Mouse (Mus musculus): ENCODE data around the gene Gm49380. TPM values are rescaled to one million over a fixed set of nuclear protein-coding genes. Genes with fewer than 3 reads are reported as not detected.
"Not testable (repeated sequence)": the region's sequence is repeated elsewhere in the genome, so short reads cannot be mapped to it uniquely, and the experiment has no call there.

Gm49380 gene
- polyA plus RNA-seq, 1 experiment from 2014 or later: 0.21 TPM

DNA sequence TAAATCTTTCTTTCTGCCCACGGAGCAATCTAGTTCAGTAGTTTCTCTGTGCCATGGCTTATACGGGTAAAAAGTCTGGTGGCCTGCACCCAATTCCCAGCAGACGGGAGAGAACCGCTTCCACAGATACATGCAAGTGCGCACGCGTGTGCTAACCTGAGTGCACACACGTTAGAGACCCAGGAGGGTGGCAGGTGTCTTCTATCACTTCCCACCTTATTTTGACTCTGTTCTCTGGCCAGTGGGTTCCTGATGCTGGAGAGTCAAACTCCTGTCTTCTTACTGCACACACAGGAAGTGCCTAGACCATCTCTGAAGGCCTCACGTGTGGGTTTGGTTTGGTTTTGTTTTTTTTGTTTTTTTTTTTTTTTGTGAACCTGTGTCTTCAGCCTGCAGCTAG, 2.3 kb upstream of the Gm49380 start:
- 83% methylated on average over 9 of the region's 9 CpGs for WGBS

DNA sequence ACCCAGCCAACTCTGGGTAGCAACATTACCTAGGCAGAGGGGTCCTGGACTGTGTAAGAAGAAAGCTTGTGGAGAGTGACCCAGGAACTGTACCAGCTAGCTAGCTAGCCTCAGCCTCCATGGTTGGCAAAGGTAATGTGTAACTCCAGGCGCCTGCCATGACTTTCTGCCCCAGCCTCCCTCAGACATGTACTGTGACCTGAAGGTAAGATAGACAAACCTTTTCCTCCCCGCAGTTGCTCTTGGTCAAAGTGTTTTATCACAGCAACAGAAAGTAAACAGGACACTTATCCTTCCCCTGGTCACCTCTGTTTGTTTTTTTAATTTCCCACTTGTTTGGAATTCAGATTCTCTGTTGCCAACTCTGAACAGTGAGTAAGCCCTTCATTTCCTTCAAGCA, 1.2 kb upstream of the Gm49380 start:
- Histone ChIP-seq H3K4me3 (replicated peaks; ENCODE audit: low read length) (no peak overlapping the region), H3K27ac (ENCODE audit: low read length) (no peak overlapping the region), H3K9ac (ENCODE audit: low read length) (no peak overlapping the region), H3K36me3 (ENCODE audit: control insufficient read depth, insufficient read depth, low read length) (no peaks in the 10 kb centered on the region), H3K4me2 (ENCODE audit: low read depth, low read length) (no peak overlapping the region), H3K9me3 (replicated peaks; ENCODE audit: control insufficient read depth, low read length) (no peaks in the 10 kb centered on the region), H3K27me3 (ENCODE audit: control insufficient read depth, insufficient read depth, low read length) (no peaks in the 10 kb centered on the region), H3K4me1 (ENCODE audit: control insufficient read depth, insufficient read depth, low read length) (peaks cover 12% of the 10 kb centered on the region)
- WGBS: 71% methylated on average over 2 of the region's 2 CpGs
- ATAC-seq (ENCODE audit: insufficient read depth, low FRiP score): no peak

More for the DNA sequence above, 2.3 kb upstream of the Gm49380 start:
- H3K4me3 ChIP-seq (replicated peaks; ENCODE audit: low read length): no peak overlapping the region
- no peaks in the 10 kb centered on the region for H3K9me3 ChIP-seq (replicated peaks; ENCODE audit: control insufficient read depth, low read length)
- H3K27ac ChIP-seq (ENCODE audit: low read length): no peak overlapping the region
- H3K9ac ChIP-seq (ENCODE audit: low read length): no peak overlapping the region
- H3K4me2 ChIP-seq (ENCODE audit: low read depth, low read length): no peak overlapping the region
- peaks cover 1% of the 10 kb centered on the region for H3K4me1 ChIP-seq (ENCODE audit: control insufficient read depth, insufficient read depth, low read length)
- ATAC-seq (ENCODE audit: insufficient read depth, low FRiP score): no peak
- no peaks in the 10 kb centered on the region for H3K36me3 ChIP-seq (ENCODE audit: control insufficient read depth, insufficient read depth, low read length)
- H3K27me3 ChIP-seq (ENCODE audit: control insufficient read depth, insufficient read depth, low read length): no peaks in the 10 kb centered on the region

DNA sequence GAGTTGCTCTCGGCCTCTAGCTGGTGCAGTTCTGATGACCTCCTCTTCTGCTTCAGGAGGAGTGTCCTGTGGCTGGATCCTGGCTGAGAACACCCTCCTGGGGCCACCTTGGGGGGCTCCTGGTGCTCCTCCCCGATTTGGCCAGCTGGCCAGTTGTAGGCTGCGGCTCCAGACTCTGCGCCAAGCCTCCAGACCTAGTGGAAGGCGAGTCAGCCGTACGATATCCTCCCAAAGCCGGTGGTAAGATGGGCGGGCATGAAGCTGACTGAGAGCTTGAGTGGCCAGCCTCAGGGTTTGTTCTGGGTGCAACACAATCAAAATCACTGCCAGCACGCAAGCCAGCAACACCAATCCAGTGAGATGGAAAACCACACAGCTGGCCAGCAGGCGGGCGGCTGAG, 1.4 kb downstream of the Gm49380 start:
- WGBS: 48% methylated on average over 10 of the region's 12 CpGs
- not testable (repeated sequence) for H3K27me3 ChIP-seq (ENCODE audit: control insufficient read depth, insufficient read depth, low read length); H3K27ac ChIP-seq (ENCODE audit: low read length); ATAC-seq (ENCODE audit: insufficient read depth, low FRiP score); H3K36me3 ChIP-seq (ENCODE audit: control insufficient read depth, insufficient read depth, low read length); H3K9me3 ChIP-seq (replicated peaks; ENCODE audit: control insufficient read depth, low read length); H3K9ac ChIP-seq (ENCODE audit: low read length)
- peak overlapping the region; percentile 52 for H3K4me2 ChIP-seq (ENCODE audit: low read depth, low read length)
- peaks cover 35% of the 10 kb centered on the region for H3K4me1 ChIP-seq (ENCODE audit: control insufficient read depth, insufficient read depth, low read length)
- peak overlapping the region; percentile 83; the same call in 1 of the 2 replicates for H3K4me3 ChIP-seq (replicated peaks; ENCODE audit: low read length)

DNA sequence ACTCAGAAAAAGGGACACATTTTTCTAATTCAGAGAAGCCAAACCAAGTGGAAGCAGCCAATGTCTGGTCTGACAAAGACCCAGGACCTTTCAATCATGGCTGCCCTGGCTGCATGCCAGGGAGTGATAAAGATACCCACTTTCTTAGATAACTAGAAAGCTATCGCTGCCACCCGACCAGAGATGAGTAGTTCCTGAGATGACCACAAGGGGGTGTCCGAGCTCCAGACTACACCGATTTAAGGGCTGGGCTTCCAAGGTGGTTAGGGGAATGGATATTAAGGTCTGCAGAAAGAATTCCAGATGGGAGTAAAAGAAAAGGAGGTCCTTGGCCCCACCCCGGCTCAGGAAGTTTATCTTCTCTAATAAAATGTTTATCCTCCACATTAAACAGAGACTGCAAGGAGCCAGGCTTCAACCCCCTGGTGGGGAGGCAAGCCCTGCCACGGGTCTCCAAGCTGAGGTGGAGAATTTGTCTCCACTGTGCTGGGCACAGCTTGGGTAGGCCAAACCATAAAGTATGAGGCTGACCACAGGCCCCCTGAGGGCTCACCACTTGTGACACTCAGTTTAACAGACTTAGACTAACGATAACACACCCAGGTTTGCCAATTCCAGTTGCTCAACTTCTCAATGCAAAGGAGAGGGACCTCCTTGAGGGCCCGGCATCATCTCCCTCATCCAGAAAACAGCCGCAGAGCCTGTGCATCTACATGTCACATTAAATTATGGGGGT, 3.8 kb downstream of the Gm49380 start:
- Histone ChIP-seq H3K9me3 (replicated peaks; ENCODE audit: control insufficient read depth, low read length) (no peaks in the 10 kb centered on the region), H3K4me3 (replicated peaks; ENCODE audit: low read length) (peak overlapping the region; percentile 29), H3K4me2 (ENCODE audit: low read depth, low read length) (peak overlapping the region; percentile 43), H3K27ac (ENCODE audit: low read length) (peak overlapping the region; percentile 41; the same call in 1 of the 2 replicates), H3K36me3 (ENCODE audit: control insufficient read depth, insufficient read depth, low read length) (peaks cover 5% of the 10 kb centered on the region; the same call in 1 of the 2 replicates), H3K4me1 (ENCODE audit: control insufficient read depth, insufficient read depth, low read length) (peaks cover 39% of the 10 kb centered on the region), H3K9ac (ENCODE audit: low read length) (peak overlapping the region; percentile 54), H3K27me3 (ENCODE audit: control insufficient read depth, insufficient read depth, low read length) (no peaks in the 10 kb centered on the region)
- 22% methylated on average over 9 of the region's 9 CpGs for WGBS
- no peak for ATAC-seq (ENCODE audit: insufficient read depth, low FRiP score)

DNA sequence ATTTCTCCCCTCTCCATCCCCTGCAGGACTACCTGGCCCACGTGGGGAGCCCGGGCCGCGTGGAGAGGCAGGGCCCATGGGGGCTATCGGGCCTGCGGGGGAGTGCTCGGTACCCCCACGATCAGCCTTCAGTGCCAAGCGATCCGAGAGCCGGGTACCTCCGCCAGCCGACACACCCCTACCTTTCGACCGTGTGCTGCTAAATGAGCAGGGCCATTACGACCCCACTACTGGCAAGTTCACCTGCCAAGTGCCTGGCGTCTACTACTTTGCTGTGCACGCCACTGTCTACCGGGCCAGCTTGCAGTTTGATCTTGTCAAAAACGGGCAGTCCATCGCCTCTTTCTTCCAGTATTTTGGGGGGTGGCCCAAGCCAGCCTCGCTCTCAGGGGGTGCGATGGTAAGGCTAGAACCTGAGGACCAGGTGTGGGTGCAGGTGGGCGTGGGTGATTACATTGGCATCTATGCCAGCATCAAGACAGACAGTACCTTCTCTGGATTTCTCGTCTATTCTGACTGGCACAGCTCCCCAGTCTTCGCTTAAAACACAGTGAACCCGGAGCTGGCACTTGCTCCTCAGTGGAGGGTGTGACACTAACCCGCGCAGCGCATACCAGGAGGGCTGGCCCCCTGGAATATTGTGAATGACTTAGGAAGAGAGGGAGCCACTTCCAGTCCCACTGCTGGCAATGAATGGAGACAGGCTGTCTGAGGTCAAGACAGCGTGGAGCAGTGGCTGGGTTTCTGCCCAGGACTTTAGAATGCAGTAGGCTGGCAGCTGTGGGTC, 4.8 kb downstream of the Gm49380 start:
- Histone ChIP-seq H3K4me2 (ENCODE audit: low read depth, low read length) (peak overlapping the region; percentile 43), H3K27me3 (ENCODE audit: control insufficient read depth, insufficient read depth, low read length) (no peaks in the 10 kb centered on the region), H3K9me3 (replicated peaks; ENCODE audit: control insufficient read depth, low read length) (no peaks in the 10 kb centered on the region), H3K4me3 (replicated peaks; ENCODE audit: low read length) (peak overlapping the region; percentile 15; the same call in 1 of the 2 replicates), H3K27ac (ENCODE audit: low read length) (no peak overlapping the region), H3K9ac (ENCODE audit: low read length) (peak overlapping the region; percentile 54), H3K36me3 (ENCODE audit: control insufficient read depth, insufficient read depth, low read length) (peaks cover 5% of the 10 kb centered on the region; the same call in 1 of the 2 replicates), H3K4me1 (ENCODE audit: control insufficient read depth, insufficient read depth, low read length) (peaks cover 39% of the 10 kb centered on the region)
- WGBS: 81% methylated on average over 31 of the region's 31 CpGs
- no peak for ATAC-seq (ENCODE audit: insufficient read depth, low FRiP score)

DNA sequence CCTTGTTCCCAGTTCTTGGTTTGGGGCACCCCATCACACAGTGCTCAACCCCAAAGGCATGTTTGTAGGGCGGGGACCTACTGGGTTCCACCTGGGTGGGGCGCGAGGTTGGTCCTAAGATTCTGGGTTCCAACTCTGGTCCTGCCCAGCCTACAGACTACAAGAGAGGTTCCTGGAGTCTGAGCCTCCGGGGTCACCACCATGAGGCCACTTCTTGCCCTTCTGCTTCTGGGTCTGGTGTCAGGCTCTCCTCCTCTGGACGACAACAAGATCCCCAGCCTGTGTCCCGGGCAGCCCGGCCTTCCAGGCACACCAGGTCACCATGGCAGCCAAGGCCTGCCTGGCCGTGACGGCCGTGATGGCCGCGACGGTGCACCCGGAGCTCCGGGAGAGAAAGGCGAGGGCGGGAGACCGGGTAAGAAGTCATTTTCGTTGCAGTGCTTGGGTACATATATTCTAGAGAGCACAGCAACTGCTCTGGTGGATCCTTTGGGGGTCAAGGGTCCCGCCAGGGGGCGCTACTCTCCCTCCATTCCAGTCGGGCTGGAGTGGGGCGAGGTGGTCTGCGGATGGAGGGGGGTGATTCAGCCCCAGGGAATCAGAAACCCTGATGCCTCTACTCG, 5.6 kb downstream of the Gm49380 start:
- WGBS: 37% methylated on average over 25 of the region's 25 CpGs

DNA sequence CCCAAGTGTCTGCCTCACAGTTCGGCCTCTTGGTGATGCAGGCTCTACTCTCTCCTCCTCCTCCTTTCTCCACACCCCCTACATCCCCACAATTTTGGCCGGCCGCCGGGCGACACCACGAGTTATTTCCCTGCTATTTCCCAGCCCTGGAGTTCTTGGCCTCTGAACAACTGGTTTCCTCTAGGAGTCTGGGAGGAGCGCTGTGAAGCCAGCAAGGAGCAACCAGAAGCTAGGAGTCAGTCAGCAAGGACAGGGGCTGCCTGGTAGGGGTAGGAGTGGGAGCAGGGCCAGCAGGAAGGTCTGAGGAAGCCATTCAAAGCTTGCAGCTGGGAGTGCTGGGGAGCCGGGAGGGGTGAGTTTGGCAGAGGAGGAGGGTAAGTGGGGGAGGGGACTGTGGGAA, 6.2 kb downstream of the Gm49380 start, which contains the start of gene C1qtnf5:
C1qtnf5 (plus strand) TSS at position 136 of the 400 bp plus-strand sequence.
- ATAC-seq (ENCODE audit: insufficient read depth, low FRiP score): peak; percentile 71
- Histone ChIP-seq H3K9ac (ENCODE audit: low read length) (peak within 1 kb of the TSS; percentile 45), H3K4me2 (ENCODE audit: low read depth, low read length) (peak within 1 kb of the TSS; percentile 31), H3K4me1 (ENCODE audit: control insufficient read depth, insufficient read depth, low read length) (peaks cover 39% of the 10 kb centered on the region), H3K9me3 (replicated peaks; ENCODE audit: control insufficient read depth, low read length) (no peaks in the 10 kb centered on the region), H3K27me3 (ENCODE audit: control insufficient read depth, insufficient read depth, low read length) (no peaks in the 10 kb centered on the region), H3K4me3 (replicated peaks; ENCODE audit: low read length) (peak within 1 kb of the TSS; percentile 15; the same call in 1 of the 2 replicates), H3K27ac (ENCODE audit: low read length) (peak within 1 kb of the TSS; percentile 54), H3K36me3 (ENCODE audit: control insufficient read depth, insufficient read depth, low read length) (peaks cover 5% of the 10 kb centered on the region; the same call in 1 of the 2 replicates)
- 26% methylated on average over 8 of the region's 8 CpGs for WGBS

More for the DNA sequence above, 5.6 kb downstream of the Gm49380 start:
- Histone ChIP-seq H3K9ac (ENCODE audit: low read length) (peak overlapping the region; percentile 45), H3K4me1 (ENCODE audit: control insufficient read depth, insufficient read depth, low read length) (peaks cover 39% of the 10 kb centered on the region), H3K9me3 (replicated peaks; ENCODE audit: control insufficient read depth, low read length) (no peaks in the 10 kb centered on the region), H3K4me3 (replicated peaks; ENCODE audit: low read length) (peak overlapping the region; percentile 15; the same call in 1 of the 2 replicates), H3K36me3 (ENCODE audit: control insufficient read depth, insufficient read depth, low read length) (peaks cover 5% of the 10 kb centered on the region; the same call in 1 of the 2 replicates), H3K27me3 (ENCODE audit: control insufficient read depth, insufficient read depth, low read length) (no peaks in the 10 kb centered on the region), H3K4me2 (ENCODE audit: low read depth, low read length) (peak overlapping the region; percentile 31), H3K27ac (ENCODE audit: low read length) (peak overlapping the region; percentile 54)
- peak; percentile 19; the same call in 1 of the 2 replicates for ATAC-seq (ENCODE audit: insufficient read depth, low FRiP score)

DNA sequence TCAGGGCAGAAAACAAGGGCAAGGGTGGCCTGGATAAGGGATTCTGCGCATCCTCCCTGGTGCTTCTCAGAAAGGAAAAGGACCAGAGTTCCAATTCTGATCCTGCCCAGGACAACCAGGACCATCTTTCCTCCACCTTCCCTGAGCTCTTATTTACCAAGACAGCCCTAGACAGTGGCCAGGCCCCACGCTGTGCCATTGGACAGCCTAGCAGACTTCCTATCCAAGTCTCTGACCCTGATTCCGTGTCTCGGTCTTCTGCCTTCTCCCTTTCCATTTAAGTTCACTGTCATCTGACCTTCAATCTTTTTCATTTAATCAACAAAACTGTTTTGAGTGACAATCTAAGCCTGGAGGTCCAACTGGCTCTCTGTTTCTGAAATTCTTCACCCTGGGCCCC, 6.7 kb downstream of the Gm49380 start:
- 65% methylated on average over 4 of the region's 4 CpGs for WGBS
- no peak overlapping the region for H3K4me2 ChIP-seq (ENCODE audit: low read depth, low read length)
- H3K27ac ChIP-seq (ENCODE audit: low read length): peak overlapping the region; percentile 4; the same call in 1 of the 2 replicates
- peaks cover 39% of the 10 kb centered on the region for H3K4me1 ChIP-seq (ENCODE audit: control insufficient read depth, insufficient read depth, low read length)
- H3K9me3 ChIP-seq (replicated peaks; ENCODE audit: control insufficient read depth, low read length): no peaks in the 10 kb centered on the region
- H3K27me3 ChIP-seq (ENCODE audit: control insufficient read depth, insufficient read depth, low read length): no peaks in the 10 kb centered on the region
- no peak overlapping the region for H3K9ac ChIP-seq (ENCODE audit: low read length)
- peaks cover 5% of the 10 kb centered on the region; the same call in 1 of the 2 replicates for H3K36me3 ChIP-seq (ENCODE audit: control insufficient read depth, insufficient read depth, low read length)
- H3K4me3 ChIP-seq (replicated peaks; ENCODE audit: low read length): no peak overlapping the region
- ATAC-seq (ENCODE audit: insufficient read depth, low FRiP score): no peak

Data from stomach, embryonic 16.5 days (tissue).